Mouse (Mus musculus): ENCODE results near the gene Lnx2.

The Lnx2 gene

GRCm38 (mm10) chr5:147076026-147076798 lies at the start of gene Lnx2:
Gene Lnx2 (minus strand): TSS chr5:147076586.
- DNase-seq (ENCODE audit: low spot score in 2 of 2): peak; percentile 98

DNA sequence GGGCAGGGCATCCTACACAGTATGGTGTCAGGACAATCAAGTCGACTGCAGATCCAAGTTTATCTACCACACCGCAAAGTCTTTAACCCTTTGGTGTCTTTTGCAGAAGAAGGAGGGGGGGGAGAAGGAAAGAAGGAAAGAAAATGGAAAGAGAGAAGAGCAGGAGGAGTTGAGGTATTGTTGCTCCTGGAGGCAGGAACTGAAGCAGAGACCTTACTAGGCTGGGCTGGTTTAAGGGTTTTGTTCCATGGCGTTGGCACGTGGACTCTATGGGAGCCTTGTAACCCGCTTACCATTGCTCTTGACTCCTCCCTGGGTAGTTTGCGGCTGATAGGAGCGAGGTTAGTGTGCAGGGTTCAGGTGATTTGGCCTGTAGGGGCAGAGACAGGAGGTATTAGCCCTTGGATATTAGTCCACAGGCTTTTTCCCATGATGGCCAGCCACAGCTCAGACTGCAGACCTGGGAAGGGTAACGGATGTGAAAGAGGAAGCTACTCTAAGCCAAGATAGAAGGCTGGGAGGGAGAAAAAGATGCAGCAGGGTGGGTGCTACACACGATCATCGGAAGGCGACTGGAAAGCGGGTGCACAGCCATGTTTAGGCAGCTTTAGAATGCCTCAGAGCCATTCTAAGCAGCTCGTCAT lies 49.3 kb upstream of the Lnx2 start:
- no peak for DNase-seq (ENCODE audit: low spot score in 2 of 2)

DNA sequence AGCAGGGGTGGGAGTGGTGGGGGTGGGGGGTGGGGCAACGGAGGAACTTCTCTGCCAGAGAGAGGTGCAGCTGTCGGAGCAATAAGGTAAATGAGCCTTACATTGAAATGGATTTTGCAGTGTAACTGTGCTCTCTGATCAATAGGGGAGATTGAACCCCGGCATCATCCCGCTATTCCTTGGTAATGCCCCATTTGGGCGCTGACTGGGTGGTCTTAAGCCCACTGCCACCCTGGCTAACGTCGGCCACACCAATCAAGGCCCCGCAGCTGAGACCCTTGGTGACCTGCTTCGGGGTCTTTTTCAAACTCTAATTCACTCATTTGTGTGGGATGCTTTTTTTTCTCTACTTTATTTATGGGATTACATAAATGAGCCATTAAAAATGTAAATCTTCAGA lies 48.4 kb upstream of the Lnx2 start:
- DNase-seq (ENCODE audit: low spot score in 2 of 2): no peak

DNA sequence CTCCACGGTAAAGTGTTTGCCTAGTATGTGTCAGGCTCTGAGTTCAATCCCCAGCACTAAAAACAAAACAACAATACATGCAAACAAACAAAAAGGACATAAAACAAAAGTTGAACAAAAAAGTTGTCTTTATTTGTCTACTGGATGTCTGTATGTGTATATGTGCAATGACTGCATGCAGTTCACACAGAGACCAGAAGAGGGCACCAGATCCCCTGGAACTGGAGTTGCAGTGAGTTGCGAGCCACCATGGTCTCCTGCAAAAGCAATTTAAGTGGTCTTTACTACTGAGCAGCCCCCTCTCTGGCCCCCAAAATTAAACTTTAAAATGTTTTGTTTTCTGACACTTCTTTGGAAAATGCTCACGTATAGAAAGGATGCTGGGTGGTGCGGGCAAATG lies 44.8 kb upstream of the Lnx2 start:
- DNase-seq (ENCODE audit: low spot score in 2 of 2): no peak

- no peak for DNase-seq (ENCODE audit: low spot score in 2 of 2)
These were observed 40.6 kb upstream of the Lnx2 start for GRCm38 (mm10) chr5:147117027-147117426.

DNA sequence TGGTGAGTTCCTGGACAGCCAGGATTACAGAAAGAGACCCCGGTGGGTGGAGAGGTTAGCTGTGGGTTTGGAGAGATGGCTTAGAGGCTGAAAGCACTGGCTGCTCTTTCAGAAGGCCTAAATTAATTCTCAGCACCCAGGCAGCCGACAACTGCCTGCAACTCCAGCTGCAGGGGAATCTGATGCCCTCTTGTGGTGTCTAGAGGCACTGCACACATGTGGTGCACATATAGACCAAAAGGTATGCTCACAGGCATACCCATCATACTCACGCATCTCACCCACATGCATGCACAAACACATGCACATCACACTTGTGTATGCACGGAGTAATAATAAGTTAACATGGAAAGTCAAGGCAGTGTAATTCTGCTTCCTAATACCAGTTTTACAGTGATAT lies 39.2 kb upstream of the Lnx2 start:
- no peak for DNase-seq (ENCODE audit: low spot score in 2 of 2)

DNA sequence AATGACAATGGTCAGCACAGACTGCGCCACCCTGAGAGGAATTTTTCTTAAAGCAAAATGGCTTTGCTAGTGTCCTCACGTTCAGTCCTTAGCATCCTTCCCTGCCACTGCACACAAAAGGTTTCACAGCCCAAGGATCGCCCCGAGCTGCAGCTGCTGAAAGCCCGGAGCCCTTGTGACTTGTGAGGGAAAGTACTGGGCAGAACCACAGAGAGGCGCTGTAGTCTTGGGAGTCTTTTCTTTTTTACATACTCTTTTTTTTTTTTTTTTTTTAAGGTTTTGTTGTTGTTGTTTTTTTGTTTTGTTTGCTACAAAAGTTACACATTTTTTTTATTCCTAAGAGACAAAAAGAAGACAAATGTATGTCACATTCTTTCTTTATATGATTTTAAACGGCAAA lies 38.4 kb upstream of the Lnx2 start:
- DNase-seq (ENCODE audit: low spot score in 2 of 2): no peak

GRCm38 (mm10) chr5:147108861-147109591 lies 32.6 kb upstream of the Lnx2 start:
- DNase-seq (ENCODE audit: low spot score in 2 of 2): no peak

DNA sequence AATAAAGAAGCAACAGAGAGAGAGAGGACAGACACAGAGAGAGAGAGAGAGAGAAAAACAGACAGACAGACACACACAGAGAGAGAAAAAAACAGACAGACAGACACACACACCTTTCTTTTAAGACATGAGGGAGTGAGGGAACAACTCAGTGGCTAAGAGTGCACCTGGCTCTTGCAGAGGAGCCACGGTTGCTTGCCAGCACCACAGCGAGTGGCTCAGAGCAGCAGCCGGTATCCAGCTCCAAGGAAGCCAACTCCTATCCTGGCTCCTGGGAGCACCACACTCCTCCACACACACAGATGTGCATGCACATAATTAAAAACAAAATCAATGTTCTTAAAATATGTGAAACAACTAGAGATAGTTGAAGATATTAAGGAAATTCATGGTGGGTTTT lies 30.9 kb upstream of the Lnx2 start:
- no peak for DNase-seq (ENCODE audit: low spot score in 2 of 2)

DNA sequence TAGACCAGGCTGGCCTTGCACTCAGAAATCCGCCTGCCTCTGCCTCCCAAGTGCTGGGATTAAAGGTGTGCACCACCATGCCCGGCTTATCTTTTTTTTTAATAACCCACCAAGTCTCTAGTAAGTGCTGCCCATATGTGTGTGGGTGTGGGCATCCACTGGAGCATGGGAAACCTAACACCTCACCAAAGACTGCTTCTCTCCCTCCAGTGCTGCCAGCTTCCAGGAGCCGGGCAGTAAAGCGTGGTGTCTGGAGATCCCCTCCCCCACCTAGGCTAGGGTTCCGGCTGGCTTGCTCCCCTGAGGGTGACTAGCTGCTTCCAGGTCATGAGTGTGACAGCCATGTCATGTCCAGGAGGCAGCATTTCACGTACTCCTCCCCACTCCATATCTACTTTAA lies 25.9 kb upstream of the Lnx2 start:
- DNase-seq (ENCODE audit: low spot score in 2 of 2): no peak

GRCm38 (mm10) chr5:147100180-147100579 lies 23.8 kb upstream of the Lnx2 start:
- DNase-seq (ENCODE audit: low spot score in 2 of 2): no peak

GRCm38 (mm10) chr5:147098667-147099066 lies 22.3 kb upstream of the Lnx2 start:
- no peak for DNase-seq (ENCODE audit: low spot score in 2 of 2)

- DNase-seq (ENCODE audit: low spot score in 2 of 2): no peak
These were observed 20.2 kb upstream of the Lnx2 start for GRCm38 (mm10) chr5:147096586-147096985.

DNA sequence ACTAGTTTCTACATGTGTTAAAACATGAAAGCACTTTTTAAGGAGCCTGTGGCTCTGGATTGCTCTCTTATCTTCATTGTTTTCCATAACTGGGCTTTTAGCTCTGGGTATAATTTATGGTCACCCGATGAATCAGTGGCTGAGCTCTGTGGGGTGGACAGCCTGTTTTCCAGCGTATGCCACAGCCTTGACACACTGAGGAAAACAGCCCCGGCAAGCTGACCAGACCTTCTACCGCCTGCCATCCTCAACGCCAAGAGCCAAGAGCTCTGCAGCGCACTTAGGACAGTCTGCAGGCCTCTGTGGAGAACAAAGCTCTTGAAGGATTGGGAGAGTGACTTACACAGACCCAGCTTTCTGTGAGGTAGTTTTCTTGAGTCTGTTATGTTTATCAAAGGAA lies 17.9 kb upstream of the Lnx2 start:
- no peak for DNase-seq (ENCODE audit: low spot score in 2 of 2)

DNA sequence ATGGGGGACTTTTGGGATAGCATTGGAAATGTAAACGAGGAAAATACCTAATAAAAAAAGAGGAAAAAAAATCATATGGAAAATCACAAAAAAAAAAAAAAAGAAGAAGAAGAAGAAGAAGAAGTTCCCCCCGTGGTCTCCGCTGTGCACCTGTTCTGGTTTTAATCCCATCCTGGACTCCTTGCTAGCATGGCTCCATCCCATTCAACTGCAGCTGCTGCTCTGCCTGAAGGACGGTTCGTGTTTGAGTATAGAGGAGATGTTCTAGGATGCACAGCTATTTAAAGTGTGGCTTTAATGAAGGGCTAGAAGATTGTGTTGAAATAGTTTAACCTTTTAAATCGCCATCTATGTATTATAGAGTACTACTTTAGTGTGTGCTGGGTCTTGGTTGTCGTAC lies 16.1 kb upstream of the Lnx2 start:
- DNase-seq (ENCODE audit: low spot score in 2 of 2): no peak

DNA sequence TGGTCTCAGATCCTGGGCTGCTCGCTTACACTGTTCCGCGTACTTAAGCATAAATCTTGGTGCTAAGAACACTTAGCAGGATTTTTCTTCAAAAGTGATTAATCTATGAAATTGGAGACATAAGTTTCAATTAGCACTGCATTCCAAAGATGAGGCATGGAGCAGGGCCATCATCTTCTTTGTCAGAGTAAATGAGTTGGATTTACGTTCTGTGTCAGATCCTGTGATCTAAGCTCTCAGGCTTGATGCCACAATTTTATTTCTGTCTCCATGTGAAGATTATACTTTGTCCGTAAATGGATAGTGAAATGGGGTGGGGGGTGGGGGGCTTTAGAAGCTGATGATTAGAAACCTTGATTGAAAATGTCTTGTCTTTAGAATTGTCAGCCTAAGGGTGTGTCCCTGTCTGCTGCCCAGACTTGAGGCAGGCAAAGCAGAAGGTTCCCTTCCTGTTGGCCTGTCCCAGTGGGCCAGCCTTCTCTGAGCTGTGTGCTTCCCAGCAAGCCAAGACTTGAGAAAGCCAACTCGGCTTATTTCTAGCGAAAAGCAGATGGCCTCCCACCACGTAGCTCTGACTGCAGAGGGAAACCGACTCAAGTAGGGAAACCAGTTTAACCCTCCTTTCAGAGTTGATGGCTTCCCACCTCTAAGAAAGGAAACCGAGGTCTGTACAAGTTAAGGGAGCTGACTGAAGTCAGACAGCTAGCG lies 14.0 kb upstream of the Lnx2 start:
- no peak for DNase-seq (ENCODE audit: low spot score in 2 of 2)

GRCm38 (mm10) chr5:147089836-147090235 lies 13.4 kb upstream of the Lnx2 start:
- DNase-seq (ENCODE audit: low spot score in 2 of 2): no peak

DNA sequence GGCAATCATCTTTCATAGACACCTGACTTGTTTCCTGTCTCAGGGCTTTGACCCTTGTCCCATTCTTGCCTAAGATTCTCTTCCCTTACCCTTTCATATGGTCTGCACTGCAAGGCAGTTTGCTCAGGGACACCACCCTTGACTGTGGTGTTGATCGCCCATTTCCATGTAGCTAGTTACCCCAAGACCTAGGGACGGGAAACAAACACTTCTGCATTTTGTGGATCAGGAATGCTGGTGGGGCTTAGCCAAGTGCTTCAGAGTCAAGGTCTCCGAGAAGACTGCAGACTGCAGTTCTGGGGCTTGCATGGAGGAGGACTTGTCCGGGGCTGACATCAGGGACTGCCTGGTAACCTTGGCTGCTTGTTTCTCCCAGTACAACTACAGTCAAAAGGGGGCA lies 10.4 kb upstream of the Lnx2 start:
- DNase-seq (ENCODE audit: low spot score in 2 of 2): no peak

GRCm38 (mm10) chr5:147085201-147085894 lies 9.0 kb upstream of the Lnx2 start:
- no peak for DNase-seq (ENCODE audit: low spot score in 2 of 2)

GRCm38 (mm10) chr5:147078110-147078900 lies 1.9 kb upstream of the Lnx2 start:
- DNase-seq (ENCODE audit: low spot score in 2 of 2): no peak

All from spleen, postnatal 36 days (tissue).